Mouse (Mus musculus): Measurements from ENCODE around the gene Myoz1. TPM values are rescaled to one million over a fixed set of nuclear protein-coding genes. Genes with fewer than 3 reads are reported as not detected.

The Myoz1 gene
- total RNA-seq, 2 experiments from 2014 or later, result 0.35 to 0.54 TPM

Small RNA genes within 50 kb of the gene (microRNA-seq; reads per million reads assigned to microRNA genes)
- gene Mir6946, result 0.54 to 0.76 reads per million in 2 experiments

Other genes with a start within 250 kb of the Myoz1 start
- gene Cfap70, start 204.3 kb downstream of the Myoz1 start, total RNA-seq (2021), result under 1 TPM in 1 of 2 experiments, not detected in 1; 0.69 TPM
- 10 to 100 TPM; 51.3 to 54.3 TPM for gene Anxa7, start 176.4 kb downstream of the Myoz1 start, total RNA-seq (2021)
- gene Mss51, start 159.6 kb downstream of the Myoz1 start, total RNA-seq (2021), result under 1 TPM; 0.36 to 0.42 TPM
- gene Ppp3cb, start 110.0 kb downstream of the Myoz1 start, total RNA-seq (2021), result 10 to 100 TPM; 66.3 to 67.5 TPM
- gene Usp54, start 15.5 kb downstream of the Myoz1 start, total RNA-seq (2021), result 10 to 100 TPM; 12.0 to 14.4 TPM
- gene Synpo2l, start 11.8 kb upstream of the Myoz1 start, total RNA-seq (2021), result 10 to 100 TPM; 87.3 to 87.9 TPM
- gene Sec24c, start 17.8 kb upstream of the Myoz1 start, total RNA-seq (2021), result 10 to 100 TPM; 95.8 to 97.9 TPM
- gene Fut11, start 38.4 kb upstream of the Myoz1 start, total RNA-seq (2021), result 1 to 10 TPM; 4.6 to 6.1 TPM
- 100 to 1,000 TPM; 108 to 122 TPM for gene Chchd1, start 46.5 kb upstream of the Myoz1 start, total RNA-seq (2021)
- 10 to 100 TPM; 28.5 to 36.0 TPM for gene Zswim8, start 51.0 kb upstream of the Myoz1 start, total RNA-seq (2021)
- 1 to 10 TPM; 6.4 to 8.3 TPM for gene Ndst2, start 78.0 kb upstream of the Myoz1 start, total RNA-seq (2021)
- 10 to 100 TPM; 43.8 to 47.7 TPM for gene Camk2g, start 137.5 kb upstream of the Myoz1 start, total RNA-seq (2021)
- gene Plau, start 180.1 kb upstream of the Myoz1 start, total RNA-seq (2021), result 1 to 10 TPM; 3.8 to 4.0 TPM